Mouse (Mus musculus) thymus, postnatal 0 days (tissue): ENCODE results near the gene Gadd45g. TPM values are rescaled to one million over a fixed set of nuclear protein-coding genes. Genes with fewer than 3 reads are reported as not detected.

Source experiments
- DNase-seq: peaks from one replicate; pipeline ENCODE4 v3.0.0-alpha.2; 2015; ENCODE audit warnings: low spot score
- polyA plus RNA-seq: library from polyadenylated mRNA; unstranded; fragments of >200 nt; fragmentation: Nextera tagmentation; extraction: Ambion mirVana; gene quantifications from 2 replicates; pipeline ENCODE4 v1.2.1, GENCODE M21; 2015

The Gadd45g gene
- 14.2 and 16.1 TPM in 2 replicates for polyA plus RNA-seq

DNA sequence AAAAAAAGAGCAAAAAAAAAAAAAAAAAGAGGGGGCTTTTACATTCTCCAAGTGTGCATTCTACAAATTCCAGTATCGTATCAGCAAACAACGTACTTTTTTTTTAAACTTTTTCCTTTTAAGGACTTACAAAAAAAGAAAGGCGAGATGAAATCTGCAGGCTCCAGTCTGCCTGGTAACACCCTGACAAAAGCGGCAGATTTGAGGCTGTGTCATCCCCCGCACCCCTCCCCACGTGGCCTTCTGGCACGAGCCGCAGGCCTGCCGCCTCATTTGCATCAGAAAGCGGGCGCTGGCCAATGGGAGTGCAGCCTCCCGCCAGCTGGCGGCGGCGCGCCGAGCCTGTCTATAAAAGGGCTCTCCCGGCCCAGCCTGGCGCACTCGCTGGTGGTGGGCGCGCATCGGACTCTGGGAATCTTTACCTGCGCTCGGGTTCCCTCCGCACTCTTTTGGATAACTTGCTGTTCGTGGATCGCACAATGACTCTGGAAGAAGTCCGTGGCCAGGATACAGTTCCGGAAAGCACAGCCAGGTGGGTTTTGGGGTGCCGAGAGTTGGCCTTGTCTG lies at the start of gene Gadd45g:
TSS of gene Gadd45g (plus strand) at position 378 of the 567 bp plus-strand sequence.
- DNase-seq: peak; percentile 97

DNA sequence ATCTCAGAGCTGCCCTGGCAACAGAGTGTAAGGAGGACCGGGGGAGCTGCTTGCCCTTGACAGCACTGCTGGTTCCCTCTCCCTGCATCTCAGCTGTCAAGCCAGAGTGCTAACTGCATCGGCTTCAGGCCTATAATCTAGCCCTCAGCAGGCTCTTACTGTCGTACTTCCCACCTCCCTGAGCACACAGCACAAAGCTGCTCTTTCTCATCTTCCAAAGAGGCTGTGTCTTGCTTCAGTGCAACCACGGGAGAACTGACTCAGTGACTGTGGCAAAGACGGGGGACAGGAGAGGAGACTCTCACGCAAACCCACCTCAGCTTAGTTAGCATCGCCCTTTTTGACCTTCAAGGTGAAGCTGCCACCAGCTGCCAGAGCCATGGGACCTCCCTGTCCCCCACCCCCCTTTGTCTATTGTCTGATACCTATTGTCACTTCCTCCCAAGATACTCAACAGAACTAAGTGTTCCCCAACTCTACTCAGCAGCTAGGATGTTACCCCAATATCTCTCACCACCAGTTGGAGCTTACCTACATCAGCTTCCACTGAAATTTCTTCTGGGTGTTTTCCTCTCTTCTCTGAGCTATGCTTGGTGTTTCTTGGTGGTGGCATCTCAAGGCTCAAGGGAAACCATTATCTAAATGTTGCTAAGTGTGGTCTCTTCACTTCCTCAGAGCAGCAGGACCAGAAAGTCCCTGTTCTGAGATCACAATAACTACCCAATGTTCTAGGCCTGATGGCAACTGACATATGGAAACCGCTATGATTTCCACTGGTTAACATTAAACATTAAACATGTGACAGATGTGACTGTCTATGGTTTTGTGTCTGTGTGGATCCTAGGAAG lies 48.4 kb upstream of the Gadd45g start:
- peak; percentile 33 for DNase-seq

DNA sequence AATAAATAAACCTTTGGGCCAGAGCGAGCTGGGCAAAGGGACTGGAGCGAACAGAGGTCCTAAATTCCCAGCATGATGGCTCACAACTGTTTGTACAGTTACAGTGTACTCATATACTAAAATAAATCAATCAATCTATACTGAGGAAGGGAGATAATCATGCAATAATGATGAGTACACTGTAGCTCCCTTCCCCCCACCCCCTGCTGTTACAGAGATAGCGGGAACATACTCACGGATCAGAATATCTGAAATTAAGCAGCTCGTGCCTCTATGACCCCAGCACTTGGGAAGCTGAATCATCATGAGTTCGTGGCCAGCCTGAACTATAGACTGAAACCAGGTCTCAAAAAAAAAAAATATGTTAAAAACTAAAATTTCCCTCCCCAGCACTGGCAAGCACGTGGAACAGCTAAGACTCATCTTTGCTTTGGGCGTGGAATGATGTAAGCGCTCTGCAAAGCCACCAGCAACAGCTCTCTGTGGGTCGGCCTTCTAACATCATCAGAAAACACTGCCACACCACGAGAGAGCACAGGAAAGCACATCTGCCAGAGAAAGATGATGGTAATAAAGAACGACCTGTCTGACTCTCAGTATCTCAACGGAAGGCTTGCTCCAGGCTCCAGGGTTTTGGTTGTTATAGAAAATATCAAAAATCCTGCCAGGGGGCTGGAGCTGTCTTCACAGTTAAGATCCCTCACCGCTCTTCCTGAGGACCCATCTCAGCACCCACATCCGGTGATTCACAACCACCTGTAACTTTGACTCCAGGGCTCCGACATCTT lies 46.5 kb upstream of the Gadd45g start:
- peak; percentile 78 for DNase-seq

DNA sequence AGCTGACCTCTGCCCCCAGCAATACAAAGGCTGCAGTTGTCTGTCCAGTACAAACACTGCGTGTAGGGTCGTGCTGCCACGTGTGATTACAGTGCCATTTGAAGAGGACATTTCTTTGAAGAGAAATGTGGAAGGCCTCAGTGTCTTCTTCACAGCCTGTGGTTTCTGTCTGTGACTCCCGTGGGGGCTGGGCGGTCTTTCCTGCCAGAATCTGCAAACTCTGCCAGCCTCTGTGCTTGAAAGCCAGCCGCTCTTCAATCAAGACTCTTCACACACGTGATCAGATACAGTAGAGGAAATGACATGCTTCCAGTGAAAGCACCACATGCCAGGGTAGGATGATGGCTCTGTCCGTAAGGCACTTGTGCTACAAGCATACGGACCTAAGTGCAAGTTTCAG lies 45.6 kb upstream of the Gadd45g start:
- DNase-seq: peak; percentile 94

DNA sequence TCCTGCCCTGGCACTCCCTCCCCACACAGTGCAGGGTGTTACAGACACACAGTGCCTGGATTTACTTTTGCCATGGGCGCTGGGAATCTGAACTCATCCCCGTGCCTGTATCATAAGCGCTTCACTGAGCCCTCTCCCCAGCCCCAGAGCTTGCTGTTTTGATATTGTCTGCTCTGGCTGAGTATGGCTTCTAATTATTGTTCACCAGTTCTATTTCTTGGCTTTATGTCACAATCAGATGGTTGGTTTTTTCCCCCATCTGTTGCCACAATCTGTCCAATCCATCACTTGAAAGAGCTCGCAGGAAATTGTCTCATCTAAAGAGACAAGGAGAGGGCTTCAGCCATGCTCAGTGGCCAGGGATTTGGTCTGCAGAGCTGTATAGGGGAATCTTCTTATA lies 40.8 kb upstream of the Gadd45g start:
- DNase-seq: no peak

DNA sequence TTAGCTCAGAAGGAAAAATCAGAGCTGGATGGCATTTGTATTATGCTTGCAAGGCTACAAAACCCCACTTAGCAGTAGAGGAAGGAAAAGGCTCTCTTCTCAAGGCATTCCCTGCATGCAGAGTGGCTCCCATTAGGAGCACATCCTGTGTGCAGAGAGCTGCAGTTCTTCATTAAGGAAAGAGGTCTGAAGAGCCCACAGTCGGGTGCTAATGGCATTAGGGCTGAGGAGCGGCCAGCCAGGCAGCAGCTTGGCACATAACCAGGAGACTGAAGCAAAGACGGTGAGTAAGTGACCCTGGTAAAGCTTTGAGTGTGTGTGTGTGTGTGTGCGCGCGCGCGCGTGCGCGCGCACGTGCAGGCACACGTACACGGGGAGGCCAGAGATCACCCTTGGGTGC lies 40.3 kb upstream of the Gadd45g start:
- no peak for DNase-seq

DNA sequence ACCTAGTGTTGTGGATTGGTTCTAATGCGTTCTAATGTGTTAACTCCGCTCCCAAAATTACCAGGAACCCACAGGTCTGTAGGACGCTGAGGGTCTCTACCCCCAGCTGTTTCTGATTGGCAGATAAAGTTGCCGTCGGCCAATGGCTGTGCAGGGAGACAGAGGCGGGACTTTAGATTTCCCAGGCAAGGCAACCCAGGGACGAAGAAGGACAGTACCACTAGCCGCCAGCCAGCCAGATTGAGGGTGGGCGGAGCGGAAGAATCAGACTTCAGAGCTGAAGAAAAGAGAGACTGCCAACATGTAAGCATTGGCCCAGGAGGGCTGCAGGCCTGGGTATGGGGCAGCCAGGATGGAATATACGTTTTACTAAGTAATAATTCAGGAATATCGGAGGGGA lies 38.3 kb upstream of the Gadd45g start:
- DNase-seq: no peak

DNA sequence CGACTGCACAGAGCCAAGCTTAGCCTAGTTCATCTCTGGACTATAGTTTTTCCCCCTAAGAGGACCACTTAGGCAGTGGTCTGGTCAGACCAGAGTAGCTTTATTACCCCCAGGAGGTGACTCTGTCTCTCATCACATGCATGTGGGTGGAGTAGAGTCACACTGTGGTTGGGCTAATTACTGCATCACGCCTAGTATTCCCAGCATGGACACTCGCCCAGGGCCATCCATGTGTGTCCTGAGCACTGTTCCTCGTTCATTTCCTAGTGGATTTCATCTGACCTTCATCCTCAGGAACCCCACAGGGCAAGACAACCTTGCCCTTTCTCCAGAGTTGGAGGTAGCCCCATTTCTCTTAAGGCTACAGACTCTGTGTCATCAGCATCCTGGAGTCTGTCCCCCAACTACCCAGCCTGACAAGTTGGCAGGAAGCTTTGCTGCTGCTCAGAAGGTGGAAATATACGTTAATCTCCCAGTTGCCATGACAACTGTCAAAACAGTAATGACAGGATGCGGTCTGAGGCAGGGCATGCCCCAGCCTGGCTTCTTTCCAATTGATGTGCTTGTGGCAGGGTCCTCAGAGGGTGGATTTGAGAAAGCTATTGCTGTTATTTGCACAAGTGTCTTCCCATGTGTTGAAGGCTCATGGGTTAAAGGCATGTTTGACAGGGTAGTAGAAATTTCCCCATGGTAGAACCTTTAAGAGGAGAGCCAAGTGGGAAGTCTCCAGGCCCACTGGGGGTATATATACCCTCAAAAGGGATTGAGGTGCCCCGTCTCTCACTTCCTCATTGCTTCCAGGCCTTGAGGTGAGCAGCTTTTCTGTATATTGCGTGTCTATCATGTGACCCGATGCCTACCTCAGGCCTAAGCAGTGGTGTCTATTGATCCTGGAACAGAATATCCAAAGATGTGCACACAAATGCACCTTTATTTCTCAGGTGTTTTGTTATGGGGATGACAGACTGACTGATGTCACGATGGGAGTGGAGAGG lies 32.6 kb upstream of the Gadd45g start:
- peak; percentile 97 for DNase-seq

DNA sequence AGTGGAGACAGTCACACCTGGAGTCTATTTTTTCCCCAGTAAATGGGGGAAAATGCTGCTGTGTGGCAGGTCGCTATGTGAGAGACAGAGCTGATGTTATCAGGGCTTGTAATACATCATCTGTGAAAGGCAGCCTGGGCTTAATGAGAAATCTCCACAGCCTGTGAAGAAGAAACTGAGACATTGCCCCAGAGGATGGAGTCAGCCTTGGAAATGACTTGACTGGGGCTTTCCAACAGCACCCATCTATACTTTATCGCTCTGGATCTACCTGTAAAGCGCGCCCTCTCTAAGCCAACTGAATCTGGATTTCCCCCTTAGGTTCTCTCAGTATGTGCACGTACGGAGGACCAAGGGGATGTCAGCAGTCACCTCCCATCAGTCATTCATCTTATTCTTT lies 31.8 kb upstream of the Gadd45g start:
- no peak for DNase-seq

DNA sequence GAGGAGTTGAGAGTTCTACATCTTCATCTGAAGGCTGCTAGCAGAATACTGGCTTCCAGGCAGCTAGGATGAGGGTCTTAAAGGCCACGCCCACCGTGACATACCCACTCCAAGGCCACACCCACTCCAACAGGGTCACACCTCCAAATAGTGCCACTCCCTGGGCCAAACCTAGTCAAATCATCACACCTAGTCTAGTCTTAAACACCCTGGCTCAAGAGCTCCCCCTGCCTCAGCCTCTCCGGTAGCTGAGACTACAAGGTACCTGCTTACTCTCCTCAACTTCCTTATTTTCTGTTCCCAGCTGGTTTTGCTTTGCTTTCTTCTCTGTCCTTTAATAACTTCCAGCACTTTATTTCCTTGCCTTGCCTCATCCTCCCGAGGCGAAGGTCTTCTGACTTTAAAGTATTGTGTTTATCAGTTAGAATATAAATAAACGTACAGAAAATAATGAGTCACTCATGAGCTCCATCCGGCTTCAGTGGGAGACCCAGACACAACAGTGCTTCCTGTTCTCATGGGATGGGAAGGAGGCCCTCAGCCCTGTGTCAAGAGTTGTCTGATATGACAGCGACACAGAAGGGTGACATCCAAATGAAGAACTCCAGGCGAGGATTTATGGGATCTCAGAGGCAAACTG lies 30.5 kb upstream of the Gadd45g start:
- DNase-seq: peak; percentile 71

DNA sequence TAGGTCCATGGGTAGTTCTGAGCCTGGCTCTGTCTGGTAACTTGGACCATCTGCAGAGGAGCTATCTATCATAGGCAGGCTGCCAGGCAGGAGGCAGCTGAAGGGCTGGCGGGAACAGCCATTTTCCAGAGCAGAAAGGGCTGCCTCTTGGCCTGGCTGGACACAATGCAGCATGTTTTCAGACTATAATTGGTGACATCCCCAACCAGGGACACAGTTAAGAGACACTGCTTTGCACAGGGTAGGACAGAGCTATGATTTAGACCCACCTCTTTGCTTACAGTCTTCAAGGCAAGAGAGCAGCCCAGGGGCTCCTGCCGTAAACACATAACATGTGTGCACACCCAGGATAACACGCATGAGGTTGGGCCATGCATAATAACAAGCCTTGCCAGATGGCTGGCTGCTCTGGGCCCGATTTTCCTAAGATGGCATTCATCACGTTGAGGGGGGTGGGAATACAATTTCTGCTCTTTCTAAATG lies 29.9 kb upstream of the Gadd45g start:
- DNase-seq: no peak

DNA sequence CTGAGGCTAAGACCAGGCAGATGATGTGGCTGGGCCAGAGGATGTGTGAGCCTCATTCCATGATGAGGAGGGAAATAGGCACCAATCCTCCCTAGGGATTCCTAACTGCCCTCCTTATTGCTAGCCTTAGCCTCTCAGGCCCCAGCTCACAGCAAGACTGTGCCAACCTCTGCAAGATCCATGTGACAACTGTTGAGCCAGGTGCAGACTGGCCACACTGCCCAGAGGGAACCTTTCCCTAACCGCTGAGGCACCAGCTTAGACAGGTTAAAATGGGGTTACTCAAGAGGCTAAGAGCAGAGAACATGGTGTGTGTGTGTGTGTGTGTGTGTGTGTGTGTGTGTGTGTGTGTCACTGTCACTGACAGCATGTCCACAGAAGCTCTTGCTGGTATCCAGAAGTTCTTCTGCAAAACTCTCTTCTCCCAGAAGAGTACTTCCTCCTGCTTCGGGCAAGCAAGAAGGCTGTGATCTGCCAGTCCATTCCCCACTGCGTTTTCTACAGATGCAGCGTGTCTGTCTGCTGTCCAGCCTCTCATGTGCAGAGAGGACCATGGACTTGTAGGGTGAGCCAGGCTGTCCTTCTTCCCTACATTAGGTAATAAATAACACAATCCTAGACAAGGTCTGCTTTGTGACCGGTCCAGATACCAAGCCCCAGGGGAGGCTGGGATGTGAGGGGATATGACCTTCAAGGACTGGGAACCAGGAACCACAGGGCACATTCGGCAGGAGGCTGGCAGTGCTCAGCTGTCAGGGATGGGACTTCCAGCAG lies 28.1 kb upstream of the Gadd45g start:
- DNase-seq: no peak

DNA sequence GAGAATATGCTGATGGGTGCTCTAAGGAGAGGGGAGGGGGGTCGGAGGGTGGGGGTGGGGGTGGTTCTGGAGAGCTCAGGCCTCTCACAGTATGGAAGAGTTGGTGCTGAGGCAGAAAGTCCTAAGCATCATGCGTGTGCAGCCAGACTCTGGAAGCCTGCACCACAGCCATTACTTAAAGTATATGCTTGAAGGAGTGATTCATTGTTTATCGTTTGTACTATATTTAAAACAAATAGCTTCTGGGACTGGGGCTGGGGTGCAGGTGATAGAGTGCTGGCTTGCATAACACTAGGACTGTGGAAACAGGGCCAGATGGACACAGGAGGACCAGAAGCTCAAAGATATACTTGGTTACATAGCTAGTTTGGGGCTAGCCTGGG lies 27.5 kb upstream of the Gadd45g start:
- no peak for DNase-seq

DNA sequence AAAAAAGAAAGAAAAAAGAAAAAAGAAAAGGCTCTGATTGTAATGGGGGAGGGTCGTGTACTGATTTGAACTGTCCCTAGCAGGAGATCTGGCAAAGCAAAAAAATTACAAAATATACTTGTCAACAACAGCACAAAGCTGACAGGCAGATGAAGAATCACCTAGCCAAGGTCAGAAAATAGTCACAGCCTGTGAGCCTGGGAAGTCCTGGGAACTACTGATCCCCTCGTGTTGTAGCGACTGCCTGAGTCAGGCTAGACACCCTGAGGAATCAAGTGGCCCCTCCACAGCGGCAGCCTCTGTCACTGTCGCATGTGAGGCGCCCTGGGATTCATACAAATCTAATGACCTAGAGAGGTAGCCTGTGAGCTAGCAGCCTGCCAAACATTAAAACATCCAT lies 27.1 kb upstream of the Gadd45g start:
- no peak for DNase-seq

DNA sequence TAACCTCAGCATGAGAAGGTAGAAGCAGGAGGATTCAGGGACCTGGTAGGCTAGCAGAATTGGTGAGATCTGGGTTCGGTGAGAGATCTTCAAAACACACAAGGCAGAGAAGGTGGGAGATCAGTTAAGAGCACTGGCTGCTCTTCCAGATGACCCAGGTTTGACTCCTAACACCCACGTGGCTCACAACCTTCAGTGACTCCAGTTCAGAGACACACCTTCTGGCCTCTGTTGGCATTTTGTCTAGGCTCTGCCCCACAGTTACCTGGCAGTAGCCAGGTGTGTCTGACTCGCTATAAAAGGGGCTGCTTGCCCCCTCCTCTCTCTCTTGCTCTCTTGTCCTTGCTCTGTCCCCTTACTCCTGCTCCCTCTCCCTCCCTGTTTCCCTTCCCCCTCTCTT lies 24.5 kb upstream of the Gadd45g start:
- no peak for DNase-seq

DNA sequence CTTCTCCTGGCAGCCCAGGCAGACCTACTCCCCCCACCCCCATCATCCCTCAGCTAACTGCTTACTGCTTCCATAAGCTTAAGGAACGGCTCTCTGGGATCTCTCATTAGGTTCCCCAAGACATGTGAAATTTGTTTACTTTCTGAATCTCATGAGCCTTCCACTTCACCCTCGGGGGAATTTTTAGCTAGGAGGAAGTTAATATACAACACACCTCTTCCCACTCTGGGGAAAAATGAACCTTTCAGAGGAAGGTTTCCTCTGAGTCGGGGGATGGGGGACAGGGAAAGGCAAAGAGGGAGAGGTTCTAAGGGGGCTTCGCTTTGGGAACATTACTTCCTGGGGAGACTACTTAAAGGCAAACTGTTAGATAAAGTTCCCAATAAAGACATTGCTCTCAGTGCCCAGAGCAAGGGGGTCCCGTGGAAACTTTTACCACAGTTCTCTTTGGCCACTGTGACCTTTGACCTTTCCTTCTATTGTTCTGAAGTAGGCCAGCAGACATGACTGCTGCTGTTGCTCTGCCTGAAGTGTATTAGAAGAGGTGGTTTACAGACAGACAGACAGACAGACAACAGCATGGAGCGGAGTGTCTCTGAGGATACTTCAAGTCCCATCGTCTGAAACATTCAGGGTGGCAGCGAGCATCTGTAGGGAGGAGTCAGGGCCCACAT lies 22.5 kb upstream of the Gadd45g start:
- no peak for DNase-seq

DNA sequence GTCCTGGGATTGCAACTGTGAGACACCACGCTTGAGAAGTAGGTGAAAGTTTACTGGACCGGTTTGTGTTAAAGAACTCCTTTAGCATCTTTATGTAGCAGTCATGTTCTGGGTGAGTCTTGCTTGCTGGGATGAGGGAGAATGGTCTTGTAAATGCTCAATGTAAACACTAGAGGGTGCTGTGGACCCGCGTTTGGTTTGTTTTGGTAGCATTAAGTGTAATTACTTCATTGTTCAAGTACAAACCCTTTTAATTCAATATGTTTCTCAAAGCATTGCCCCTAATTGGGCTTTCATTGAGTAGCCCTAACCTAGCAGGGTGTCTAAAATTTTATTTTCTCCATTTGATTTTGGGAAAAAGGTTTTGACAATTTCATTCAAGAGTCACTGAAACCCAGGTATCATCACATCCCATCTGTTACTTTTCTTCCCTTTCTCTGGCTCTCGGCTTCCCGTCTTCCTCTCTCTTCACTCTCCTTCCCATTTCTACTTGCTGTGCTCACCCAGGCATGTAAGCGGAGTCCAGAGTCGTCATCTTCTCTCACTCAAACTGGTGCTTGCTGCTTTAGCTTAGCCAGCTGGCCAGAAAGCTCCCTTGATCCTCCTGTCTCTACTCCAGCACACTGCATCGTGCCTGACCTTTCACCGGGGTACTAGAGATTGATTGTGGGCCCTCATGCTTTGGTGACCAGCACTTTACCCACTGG lies 15.6 kb upstream of the Gadd45g start:
- DNase-seq: peak; percentile 75

DNA sequence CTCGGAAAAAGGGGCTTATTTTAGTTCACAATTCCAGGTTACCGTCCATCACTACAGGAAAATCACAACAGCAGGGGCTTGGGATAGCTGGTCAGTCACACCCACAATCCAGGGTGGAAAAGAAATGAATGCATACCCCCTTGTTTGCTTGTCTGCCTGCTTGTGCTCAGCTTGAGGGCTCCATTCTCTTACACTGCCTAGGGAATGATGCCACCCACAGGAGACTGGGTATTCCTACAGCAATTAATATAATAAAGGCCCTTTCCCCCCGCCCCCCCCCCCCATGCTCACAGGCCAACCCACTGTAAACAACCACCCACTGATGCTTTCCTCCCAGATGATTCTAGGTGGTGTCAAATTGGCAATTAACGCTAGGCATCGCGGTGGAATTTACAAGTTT lies 14.0 kb upstream of the Gadd45g start:
- DNase-seq: no peak
